Mouse (Mus musculus): ENCODE results near the gene Suz12. TPM values are rescaled to one million over a fixed set of nuclear protein-coding genes. Genes with fewer than 3 reads are reported as not detected.
"Not testable (repeated sequence)": the region's sequence is repeated elsewhere in the genome, so short reads cannot be mapped to it uniquely, and the experiment has no call there.

The Suz12 gene
- polyA plus RNA-seq, 2 experiments, result 20.4 to 28.5 TPM

DNA sequence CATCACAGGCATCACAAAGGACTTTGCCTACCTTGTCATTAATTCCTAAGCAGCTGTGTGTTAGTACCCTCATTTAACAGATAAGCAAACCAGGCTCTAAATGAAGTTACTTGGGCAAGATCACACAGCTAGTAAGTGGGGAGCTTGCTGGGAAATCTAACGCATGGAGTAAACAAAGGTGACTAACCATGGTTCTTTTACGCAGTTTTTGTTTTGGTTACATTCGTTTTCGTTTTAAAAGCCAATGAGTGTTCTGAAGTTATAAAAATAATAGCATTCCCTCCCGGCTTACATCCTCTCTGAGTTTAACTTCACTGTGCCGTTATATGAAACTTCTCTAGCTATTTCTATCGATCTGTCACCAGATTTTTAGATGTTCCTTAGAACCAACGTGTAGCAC, 19.8 kb upstream of the Suz12 start:
- Histone ChIP-seq H3K4me3 (replicated peaks; ENCODE audit: low read length) (peak overlapping the region; percentile 40), H3K36me3 (ENCODE audit: control insufficient read depth, insufficient read depth, low read length) (no peaks in the 10 kb centered on the region), H3K27me3 (ENCODE audit: control insufficient read depth, insufficient read depth, low read length) (peaks cover 16% of the 10 kb centered on the region; the same call in 1 of the 2 replicates), H3K27ac (replicated peaks; ENCODE audit: low read depth, low read length) (no peak overlapping the region), H3K4me1 (ENCODE audit: control insufficient read depth, insufficient read depth, low read length) (peaks cover 11% of the 10 kb centered on the region; the same call in 1 of the 2 replicates), H3K9me3 (ENCODE audit: control insufficient read depth, low read length) (no peaks in the 10 kb centered on the region), H3K9ac (ENCODE audit: low read depth, low read length, severe bottlenecking) (0 out of 2 replicates have a peak overlapping the region, but pooled peaks have one; percentile 43), H3K4me2 (replicated peaks; ENCODE audit: low read depth, low read length, severe bottlenecking) (peak overlapping the region; percentile 57)
- ATAC-seq (ENCODE audit: low FRiP score, low read depth) (no peak), DNase-seq (ENCODE audit: low spot score) (no peak)
- no peak for TF ChIP-seq POLR2A (IDR thresholded peaks at IDR 0.05; ENCODE audit: borderline replicate concordance, extremely low read depth, insufficient read depth, insufficient read length)
- 9% methylated on average over 8 of the region's 8 CpGs for WGBS

DNA sequence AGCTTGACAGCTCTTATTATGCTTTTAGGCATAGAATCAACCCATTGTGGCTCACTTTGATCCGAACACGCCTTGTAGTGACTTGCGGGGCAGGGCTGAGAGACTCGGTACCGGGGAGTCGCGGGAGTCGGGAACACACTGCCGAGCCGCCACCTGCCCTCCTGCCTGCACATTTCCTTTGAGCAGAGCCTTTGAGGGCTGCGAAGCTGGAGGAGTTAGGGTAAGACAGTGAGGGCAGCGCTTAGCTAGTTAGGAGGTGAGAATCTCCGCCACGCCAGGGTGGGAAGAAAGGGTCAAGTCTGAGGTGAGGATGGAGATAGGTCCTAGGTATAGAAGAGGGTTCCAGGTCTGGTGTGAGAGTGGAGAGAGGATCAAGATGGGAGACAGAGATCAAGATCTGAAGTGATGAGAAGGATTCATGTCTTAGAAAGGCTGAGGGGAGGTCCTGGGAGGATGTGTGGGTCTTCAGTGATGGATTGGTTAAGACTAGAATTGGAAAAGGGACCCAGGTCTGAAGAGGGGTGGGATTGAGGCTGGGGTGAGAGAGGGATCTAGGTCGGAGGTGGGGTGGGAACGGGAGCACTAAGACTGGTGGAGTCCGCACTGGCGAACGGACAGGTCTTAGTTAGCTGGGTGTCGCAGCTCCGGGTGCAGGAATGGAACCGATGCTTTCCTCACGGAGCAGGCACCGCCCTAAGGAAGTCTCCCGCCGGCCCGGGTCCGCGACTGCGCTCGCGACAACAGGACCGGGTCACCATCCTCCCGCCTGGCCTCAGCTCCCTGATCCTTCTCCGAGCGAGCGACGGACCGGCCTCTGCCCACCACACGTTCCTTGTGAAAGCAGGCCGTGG, 19.1 kb upstream of the Suz12 start:
- no peaks in the 10 kb centered on the region for H3K36me3 ChIP-seq (ENCODE audit: control insufficient read depth, insufficient read depth, low read length)
- H3K4me1 ChIP-seq (ENCODE audit: control insufficient read depth, insufficient read depth, low read length), result peaks cover 11% of the 10 kb centered on the region; the same call in 1 of the 2 replicates
- DNase-seq (ENCODE audit: low spot score) (no peak), ATAC-seq (ENCODE audit: low FRiP score, low read depth) (peak; percentile 47; the same call in 1 of the 2 replicates)
- H3K9me3 ChIP-seq (ENCODE audit: control insufficient read depth, low read length), result no peaks in the 10 kb centered on the region
- peak overlapping the region; percentile 40 for H3K4me3 ChIP-seq (replicated peaks; ENCODE audit: low read length)
- peaks cover 16% of the 10 kb centered on the region; the same call in 1 of the 2 replicates for H3K27me3 ChIP-seq (ENCODE audit: control insufficient read depth, insufficient read depth, low read length)
- H3K27ac ChIP-seq (replicated peaks; ENCODE audit: low read depth, low read length), result no peak overlapping the region
- 0% methylated on average over 41 of the region's 41 CpGs for WGBS
- H3K4me2 ChIP-seq (replicated peaks; ENCODE audit: low read depth, low read length, severe bottlenecking), result peak overlapping the region; percentile 57
- TF ChIP-seq POLR2A (IDR thresholded peaks at IDR 0.05; ENCODE audit: borderline replicate concordance, extremely low read depth, insufficient read depth, insufficient read length), result no peak
- peak overlapping the region; percentile 43 for H3K9ac ChIP-seq (ENCODE audit: low read depth, low read length, severe bottlenecking)

DNA sequence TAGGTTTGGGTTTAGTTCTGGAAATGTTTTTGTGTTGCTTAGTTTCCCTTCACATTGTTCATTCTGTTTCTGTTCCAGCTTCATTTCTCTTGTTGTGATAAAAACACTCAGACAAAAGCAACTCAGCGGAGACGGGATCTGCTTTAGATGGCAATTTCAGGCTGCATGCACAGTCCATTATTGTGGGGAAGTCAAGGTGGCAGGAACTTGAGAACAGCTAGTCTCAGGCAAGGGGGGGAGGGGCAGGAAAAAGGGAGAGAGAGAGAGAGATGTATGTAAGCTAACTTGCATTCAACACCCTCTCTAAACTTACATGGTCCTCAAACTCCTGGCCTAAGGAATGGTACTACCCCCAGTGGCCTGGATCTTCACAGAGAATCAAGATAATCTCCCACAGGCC, 17.5 kb upstream of the Suz12 start:
- DNase-seq (ENCODE audit: low spot score) (no peak), ATAC-seq (ENCODE audit: low FRiP score, low read depth) (no peak)
- H3K4me1 ChIP-seq (ENCODE audit: control insufficient read depth, insufficient read depth, low read length), result peaks cover 11% of the 10 kb centered on the region; the same call in 1 of the 2 replicates
- H3K36me3 ChIP-seq (ENCODE audit: control insufficient read depth, insufficient read depth, low read length), result no peaks in the 10 kb centered on the region
- H3K27me3 ChIP-seq (ENCODE audit: control insufficient read depth, insufficient read depth, low read length), result peaks cover 16% of the 10 kb centered on the region; the same call in 1 of the 2 replicates
- H3K9ac ChIP-seq (ENCODE audit: low read depth, low read length, severe bottlenecking), result no peak overlapping the region
- no peak overlapping the region for H3K4me3 ChIP-seq (replicated peaks; ENCODE audit: low read length)
- TF ChIP-seq POLR2A (IDR thresholded peaks at IDR 0.05; ENCODE audit: borderline replicate concordance, extremely low read depth, insufficient read depth, insufficient read length), result no peak
- no peak overlapping the region for H3K4me2 ChIP-seq (replicated peaks; ENCODE audit: low read depth, low read length, severe bottlenecking)
- no peak overlapping the region for H3K27ac ChIP-seq (replicated peaks; ENCODE audit: low read depth, low read length)
- 58% methylated on average over 2 of the region's 2 CpGs for WGBS
- no peaks in the 10 kb centered on the region for H3K9me3 ChIP-seq (ENCODE audit: control insufficient read depth, low read length)

- H3K27me3 ChIP-seq (ENCODE audit: control insufficient read depth, insufficient read depth, low read length), result peaks cover 16% of the 10 kb centered on the region; the same call in 1 of the 2 replicates
- 95% methylated on average over 1 of the region's 1 CpGs for WGBS
- no peaks in the 10 kb centered on the region for H3K36me3 ChIP-seq (ENCODE audit: control insufficient read depth, insufficient read depth, low read length)
- no peak overlapping the region for H3K4me3 ChIP-seq (replicated peaks; ENCODE audit: low read length)
- no peak for ATAC-seq (ENCODE audit: low FRiP score, low read depth)
- H3K9ac ChIP-seq (ENCODE audit: low read depth, low read length, severe bottlenecking), result no peak overlapping the region
- no peak for DNase-seq (ENCODE audit: low spot score)
- H3K9me3 ChIP-seq (ENCODE audit: control insufficient read depth, low read length), result no peaks in the 10 kb centered on the region
- no peak overlapping the region for H3K4me2 ChIP-seq (replicated peaks; ENCODE audit: low read depth, low read length, severe bottlenecking)
- H3K4me1 ChIP-seq (ENCODE audit: control insufficient read depth, insufficient read depth, low read length), result peaks cover 11% of the 10 kb centered on the region; the same call in 1 of the 2 replicates
- H3K27ac ChIP-seq (replicated peaks; ENCODE audit: low read depth, low read length), result no peak overlapping the region
- TF ChIP-seq POLR2A (IDR thresholded peaks at IDR 0.05; ENCODE audit: borderline replicate concordance, extremely low read depth, insufficient read depth, insufficient read length), result no peak
Observed at GRCm38 (mm10) chr11:79976222-79976621, 16.7 kb upstream of the Suz12 start.

DNA sequence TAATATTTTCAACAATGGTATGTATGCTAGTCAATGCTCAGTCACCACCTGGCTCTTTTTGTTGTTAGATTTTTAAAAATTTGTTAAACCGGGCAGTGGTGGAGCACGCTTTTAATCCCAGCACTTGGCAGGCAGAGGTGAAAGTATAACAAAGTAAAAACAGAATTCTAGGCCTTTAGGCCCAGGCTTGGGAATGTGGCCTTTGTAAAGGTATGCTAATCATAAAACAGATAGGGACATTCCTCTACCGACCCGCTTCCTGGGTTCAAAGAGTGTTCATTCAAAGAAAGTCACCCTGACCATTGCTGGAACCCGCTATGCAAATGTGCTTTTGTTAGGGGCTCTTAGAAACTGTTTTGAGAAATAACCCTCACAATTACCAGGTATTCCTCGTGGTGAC, 16.3 kb upstream of the Suz12 start:
- DNase-seq (ENCODE audit: low spot score); H3K36me3 ChIP-seq (ENCODE audit: control insufficient read depth, insufficient read depth, low read length); H3K9ac ChIP-seq (ENCODE audit: low read depth, low read length, severe bottlenecking); H3K9me3 ChIP-seq (ENCODE audit: control insufficient read depth, low read length); H3K4me3 ChIP-seq (replicated peaks; ENCODE audit: low read length); H3K27ac ChIP-seq (replicated peaks; ENCODE audit: low read depth, low read length); H3K4me2 ChIP-seq (replicated peaks; ENCODE audit: low read depth, low read length, severe bottlenecking); ATAC-seq (ENCODE audit: low FRiP score, low read depth): not testable (repeated sequence)
- 85% methylated on average over 6 of the region's 6 CpGs for WGBS
- Histone ChIP-seq H3K27me3 (ENCODE audit: control insufficient read depth, insufficient read depth, low read length) (peaks cover 16% of the 10 kb centered on the region; the same call in 1 of the 2 replicates), H3K4me1 (ENCODE audit: control insufficient read depth, insufficient read depth, low read length) (peaks cover 11% of the 10 kb centered on the region; the same call in 1 of the 2 replicates)

DNA sequence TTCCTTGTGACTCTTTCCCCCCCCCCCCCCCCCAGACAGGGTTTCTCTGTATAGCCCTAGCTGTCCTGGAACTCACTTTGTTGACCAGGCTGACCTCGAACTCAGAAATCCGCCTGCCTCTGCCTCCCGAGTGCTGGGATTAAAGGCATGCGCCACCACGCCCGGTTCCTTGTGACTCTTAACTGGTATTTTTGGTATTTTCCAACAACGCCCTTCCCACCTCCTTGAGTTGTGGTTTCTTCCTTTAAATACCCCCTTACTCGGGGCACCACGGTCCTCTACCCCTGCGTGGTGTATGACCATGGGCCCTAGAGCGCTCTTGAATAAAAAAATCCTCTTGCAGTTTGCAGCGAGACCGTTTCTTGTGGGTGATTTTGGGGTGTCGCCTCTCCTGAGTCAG, 15.8 kb upstream of the Suz12 start:
- Histone ChIP-seq H3K4me1 (ENCODE audit: control insufficient read depth, insufficient read depth, low read length) (peaks cover 11% of the 10 kb centered on the region; the same call in 1 of the 2 replicates), H3K27me3 (ENCODE audit: control insufficient read depth, insufficient read depth, low read length) (peaks cover 16% of the 10 kb centered on the region; the same call in 1 of the 2 replicates)
- DNase-seq (ENCODE audit: low spot score); H3K27ac ChIP-seq (replicated peaks; ENCODE audit: low read depth, low read length); H3K9me3 ChIP-seq (ENCODE audit: control insufficient read depth, low read length); H3K4me3 ChIP-seq (replicated peaks; ENCODE audit: low read length); H3K4me2 ChIP-seq (replicated peaks; ENCODE audit: low read depth, low read length, severe bottlenecking); H3K36me3 ChIP-seq (ENCODE audit: control insufficient read depth, insufficient read depth, low read length); ATAC-seq (ENCODE audit: low FRiP score, low read depth); H3K9ac ChIP-seq (ENCODE audit: low read depth, low read length, severe bottlenecking): not testable (repeated sequence)
- 93% methylated on average over 14 of the region's 14 CpGs for WGBS

- Histone ChIP-seq H3K27me3 (ENCODE audit: control insufficient read depth, insufficient read depth, low read length) (peaks cover 16% of the 10 kb centered on the region; the same call in 1 of the 2 replicates), H3K4me1 (ENCODE audit: control insufficient read depth, insufficient read depth, low read length) (peaks cover 11% of the 10 kb centered on the region; the same call in 1 of the 2 replicates)
- 91% methylated on average over 3 of the region's 4 CpGs for WGBS
- H3K4me2 ChIP-seq (replicated peaks; ENCODE audit: low read depth, low read length, severe bottlenecking); H3K36me3 ChIP-seq (ENCODE audit: control insufficient read depth, insufficient read depth, low read length); ATAC-seq (ENCODE audit: low FRiP score, low read depth); DNase-seq (ENCODE audit: low spot score); H3K4me3 ChIP-seq (replicated peaks; ENCODE audit: low read length); H3K9me3 ChIP-seq (ENCODE audit: control insufficient read depth, low read length); H3K27ac ChIP-seq (replicated peaks; ENCODE audit: low read depth, low read length); H3K9ac ChIP-seq (ENCODE audit: low read depth, low read length, severe bottlenecking): not testable (repeated sequence)
Observed at GRCm38 (mm10) chr11:79977747-79978146, 15.2 kb upstream of the Suz12 start.

Data from limb, embryonic 14.5 days (tissue).